Mouse (Mus musculus): ENCODE results near the gene Mrtfa.

Gene Mrtfa

GRCm38 (mm10) chr15:81031611-81032010 is 158.9 kb downstream of the Mrtfa start:
- no peak for DNase-seq (ENCODE audit: low read depth, low spot score)

DNA sequence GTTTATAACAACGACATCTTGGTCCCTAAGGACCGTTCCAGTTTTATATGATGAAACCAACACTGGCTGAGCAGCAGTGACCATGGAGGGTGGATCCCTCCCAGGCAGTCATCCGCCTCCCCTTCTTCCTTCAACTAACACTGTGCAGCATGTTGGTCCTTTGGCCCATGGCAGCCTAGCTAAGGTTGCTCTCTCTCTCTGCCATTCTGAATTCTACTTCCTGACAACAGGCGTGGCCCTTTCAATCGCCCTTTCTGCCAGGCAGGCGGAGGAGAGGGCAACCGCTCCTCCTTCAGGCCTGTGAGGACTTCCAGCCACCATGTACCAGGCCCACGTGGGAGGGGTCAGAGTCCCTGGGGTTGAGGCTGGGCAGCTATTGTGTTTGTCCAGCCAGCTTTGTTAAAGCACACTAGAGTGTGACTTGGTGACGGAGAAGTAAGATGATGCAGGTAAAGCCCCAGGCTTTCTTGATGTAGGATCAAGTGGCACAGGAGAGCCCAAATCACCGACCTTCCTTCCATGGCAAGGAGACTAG is 159.6 kb downstream of the Mrtfa start:
- no peak for DNase-seq (ENCODE audit: low read depth, low spot score)

DNA sequence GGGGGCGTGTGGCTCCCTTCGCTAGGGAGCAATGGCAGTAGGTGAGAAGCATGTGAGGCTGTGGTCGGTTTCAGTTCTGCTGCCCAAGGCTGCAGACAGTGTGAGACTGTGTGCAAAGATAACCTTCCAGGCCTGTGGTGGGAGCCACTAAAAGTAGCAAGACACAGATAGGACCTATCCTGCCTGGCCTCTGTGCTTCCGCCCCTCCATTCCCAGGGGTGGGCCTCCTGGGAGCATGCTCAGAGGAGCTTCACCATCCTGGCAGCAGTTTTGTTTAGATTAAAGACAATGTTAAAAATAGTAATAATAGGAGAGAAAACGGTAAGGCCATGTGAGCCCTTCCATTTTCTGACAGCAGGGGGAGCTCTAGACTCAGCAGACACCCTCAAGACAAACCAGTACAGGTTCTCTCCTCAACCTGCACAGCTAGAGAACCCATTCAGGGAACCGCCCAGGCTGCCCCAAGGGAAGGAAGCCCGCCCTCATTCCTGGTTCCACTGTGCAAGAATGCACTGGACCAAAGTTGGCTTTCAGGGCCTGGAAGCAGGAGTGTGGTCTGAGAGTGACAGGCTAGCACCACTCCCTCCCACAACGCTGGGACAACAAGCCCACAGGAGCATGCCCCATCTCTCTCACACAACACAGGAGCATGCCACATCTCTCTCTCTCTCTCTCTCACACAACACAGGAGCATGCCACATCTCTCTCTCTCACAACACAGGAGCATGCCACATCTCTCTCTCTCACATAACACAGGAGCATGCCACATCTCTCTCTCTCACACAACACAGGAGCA is 163.0 kb downstream of the Mrtfa start:
- peak; percentile 94 for DNase-seq (ENCODE audit: low read depth, low spot score)

GRCm38 (mm10) chr15:81026901-81027300 is 163.7 kb downstream of the Mrtfa start:
- no peak for DNase-seq (ENCODE audit: low read depth, low spot score)

DNA sequence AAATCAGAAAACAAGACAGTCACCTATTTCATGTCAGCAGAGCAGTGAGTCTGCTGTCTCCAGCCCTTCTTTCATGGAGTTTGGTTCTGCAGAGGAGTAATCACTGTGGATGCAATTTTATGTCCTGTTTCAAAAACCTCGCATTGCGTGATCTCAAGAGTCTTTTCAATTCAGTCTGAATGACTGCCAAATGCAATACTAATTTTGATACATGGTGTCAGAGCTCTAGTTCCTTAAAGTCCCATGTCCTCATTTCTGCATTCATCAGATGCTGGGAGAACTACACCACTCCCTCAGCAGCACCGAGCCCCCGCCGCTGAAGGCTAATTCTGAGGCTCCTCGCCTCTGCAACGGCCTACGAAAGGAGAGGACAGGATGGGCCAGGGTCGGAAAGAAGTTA is 166.7 kb downstream of the Mrtfa start:
- DNase-seq (ENCODE audit: low read depth, low spot score), result no peak

DNA sequence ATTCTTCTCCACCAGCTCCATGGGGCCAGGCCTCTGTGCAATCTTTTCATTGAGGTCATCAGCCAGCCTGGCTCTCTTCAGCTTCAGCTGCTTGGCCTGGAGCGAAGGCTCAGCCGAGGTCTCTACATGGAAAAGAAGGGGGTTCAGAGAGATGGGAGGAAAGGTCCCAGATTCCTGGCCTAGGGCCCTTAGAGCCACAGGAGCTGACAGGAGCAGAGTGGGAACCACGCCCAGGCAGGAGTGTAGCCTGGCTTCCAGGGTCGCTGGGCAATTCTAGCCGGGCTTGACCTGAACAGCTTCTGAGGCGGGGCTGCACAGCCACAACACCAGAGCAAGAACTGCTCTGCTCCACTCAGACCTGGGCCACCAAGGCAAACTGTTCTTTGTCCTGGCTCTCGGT is 168.1 kb downstream of the Mrtfa start:
- DNase-seq (ENCODE audit: low read depth, low spot score), result no peak

DNA sequence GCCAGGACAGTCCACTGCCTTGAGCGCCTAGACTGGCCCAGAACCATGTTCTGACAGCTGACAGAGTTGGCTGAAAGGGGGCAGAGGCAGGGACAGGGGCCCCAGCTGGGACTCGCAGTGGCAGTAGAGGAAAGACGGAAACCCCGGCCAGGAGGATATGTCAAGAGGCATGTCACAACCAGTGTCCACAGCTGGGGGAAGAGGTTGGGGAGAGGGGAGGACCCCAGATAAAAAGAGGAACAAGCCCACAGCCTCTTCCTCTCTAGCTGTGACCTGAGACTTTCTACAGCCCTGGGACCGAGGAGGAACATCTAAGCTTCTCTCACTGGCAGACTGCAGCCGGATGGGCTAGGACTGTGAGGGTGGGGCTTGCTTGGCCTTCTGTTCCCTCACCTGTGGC is 169.2 kb downstream of the Mrtfa start:
- no peak for DNase-seq (ENCODE audit: low read depth, low spot score)

GRCm38 (mm10) chr15:81017308-81017707 is 173.2 kb downstream of the Mrtfa start:
- no peak for DNase-seq (ENCODE audit: low read depth, low spot score)

DNA sequence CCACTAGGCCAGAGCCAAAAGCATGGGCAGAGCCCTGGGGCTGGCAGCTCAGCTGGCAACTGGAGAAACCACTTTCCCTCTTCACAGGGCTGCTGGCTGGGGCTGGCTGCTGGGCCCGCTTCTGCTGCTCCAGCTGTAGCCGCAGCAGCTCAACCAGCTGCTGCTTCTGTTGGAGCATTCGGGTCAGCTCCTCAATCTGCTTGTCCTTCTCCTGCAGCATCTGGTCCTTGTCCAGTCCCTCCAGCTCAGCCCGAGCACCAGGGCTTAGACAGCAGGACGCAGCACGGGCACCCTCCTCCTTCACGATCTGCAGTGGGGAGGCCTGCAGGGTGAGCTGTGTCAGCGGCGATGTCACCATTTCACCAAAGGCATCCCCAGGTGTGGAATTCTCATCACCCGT is 174.1 kb downstream of the Mrtfa start:
- DNase-seq (ENCODE audit: low read depth, low spot score), result no peak

GRCm38 (mm10) chr15:81015068-81015744 is 175.4 kb downstream of the Mrtfa start:
- no peak for DNase-seq (ENCODE audit: low read depth, low spot score)

DNA sequence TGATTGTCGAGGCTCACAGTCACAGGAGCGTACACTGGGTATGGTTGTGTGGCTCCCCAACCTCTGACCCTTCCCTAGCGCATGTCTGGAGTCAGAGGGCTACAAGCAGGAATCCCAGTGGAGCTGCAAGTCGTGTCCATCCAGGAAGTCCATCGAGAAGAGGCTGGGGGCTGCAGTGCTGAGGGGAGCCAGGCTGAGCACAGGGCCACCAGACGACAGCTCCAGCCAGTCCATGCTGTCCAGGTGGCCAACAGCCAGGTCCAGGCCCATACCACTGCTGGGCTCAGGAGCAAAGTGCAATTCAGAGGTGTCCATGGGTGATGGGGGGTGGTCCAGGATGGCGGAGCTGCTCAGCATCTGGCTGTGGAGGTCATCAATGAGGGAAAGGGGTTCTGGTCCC is 177.4 kb downstream of the Mrtfa start:
- no peak for DNase-seq (ENCODE audit: low read depth, low spot score)

DNA sequence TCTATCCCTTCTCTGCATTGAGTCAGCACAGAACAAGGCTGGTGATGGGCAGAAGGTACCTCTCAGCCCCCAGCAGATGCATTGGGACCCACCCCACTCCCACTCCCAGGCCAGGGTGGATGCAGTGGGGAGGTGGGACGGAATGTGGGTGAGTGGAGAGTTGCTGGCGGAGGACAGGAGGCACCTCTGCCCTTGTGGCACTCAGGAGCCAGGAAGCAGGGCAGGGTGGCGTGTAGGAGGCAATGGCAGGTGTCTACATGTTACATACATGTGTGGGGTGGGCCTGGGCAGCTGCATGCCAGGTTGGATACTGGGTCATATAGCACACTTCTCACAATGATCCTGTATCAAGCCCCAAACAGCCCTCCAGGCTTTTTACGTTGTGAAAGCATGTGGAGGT is 178.2 kb downstream of the Mrtfa start:
- DNase-seq (ENCODE audit: low read depth, low spot score), result no peak

- DNase-seq (ENCODE audit: low read depth, low spot score), result no peak
Measured at GRCm38 (mm10) chr15:81011523-81011922, 179.0 kb downstream of the Mrtfa start.

DNA sequence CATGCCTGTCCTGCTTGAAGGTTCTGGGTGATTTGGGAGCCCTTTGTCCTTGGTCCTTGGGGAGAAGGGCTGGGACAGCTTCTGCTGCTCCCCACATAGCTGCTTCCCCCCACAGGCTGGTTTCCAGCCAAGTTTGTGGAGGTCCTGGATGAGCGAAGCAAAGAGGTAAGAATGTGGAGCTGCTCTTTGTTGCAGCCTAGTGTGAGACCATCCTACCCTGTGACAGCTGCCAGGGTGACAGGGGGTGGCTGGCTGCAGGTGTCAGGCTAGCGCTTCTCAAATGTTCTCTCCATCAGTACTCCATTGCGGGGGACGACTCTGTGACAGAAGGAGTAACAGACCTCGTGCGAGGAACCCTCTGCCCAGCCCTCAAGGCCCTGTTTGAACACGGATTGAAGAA is 180.4 kb downstream of the Mrtfa start:
- no peak for DNase-seq (ENCODE audit: low read depth, low spot score)

- peak; percentile 81 for DNase-seq (ENCODE audit: low read depth, low spot score)
Measured at GRCm38 (mm10) chr15:81008689-81009123, 181.9 kb downstream of the Mrtfa start.

DNA sequence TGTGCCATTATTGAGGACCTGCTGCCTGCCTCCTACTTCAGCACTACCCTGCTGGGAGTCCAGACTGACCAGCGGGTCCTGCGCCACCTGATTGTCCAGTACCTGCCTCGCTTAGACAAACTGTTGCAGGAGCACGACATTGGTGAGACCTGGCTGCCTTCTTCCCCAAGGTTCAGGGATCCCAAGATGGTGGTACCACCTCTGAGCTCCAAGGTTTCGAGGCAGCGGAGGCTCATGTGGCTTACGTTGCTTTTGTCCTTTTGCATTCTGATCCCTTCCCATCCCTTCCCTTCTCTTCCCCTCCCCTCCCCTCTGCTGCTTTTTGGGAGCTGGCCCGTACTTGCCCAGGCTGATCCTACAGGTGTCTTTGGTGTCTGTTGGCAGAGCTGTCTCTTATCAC is 182.7 kb downstream of the Mrtfa start:
- no peak for DNase-seq (ENCODE audit: low read depth, low spot score)

- no peak for DNase-seq (ENCODE audit: low read depth, low spot score)
Measured at GRCm38 (mm10) chr15:81007339-81007738, 183.2 kb downstream of the Mrtfa start.

DNA sequence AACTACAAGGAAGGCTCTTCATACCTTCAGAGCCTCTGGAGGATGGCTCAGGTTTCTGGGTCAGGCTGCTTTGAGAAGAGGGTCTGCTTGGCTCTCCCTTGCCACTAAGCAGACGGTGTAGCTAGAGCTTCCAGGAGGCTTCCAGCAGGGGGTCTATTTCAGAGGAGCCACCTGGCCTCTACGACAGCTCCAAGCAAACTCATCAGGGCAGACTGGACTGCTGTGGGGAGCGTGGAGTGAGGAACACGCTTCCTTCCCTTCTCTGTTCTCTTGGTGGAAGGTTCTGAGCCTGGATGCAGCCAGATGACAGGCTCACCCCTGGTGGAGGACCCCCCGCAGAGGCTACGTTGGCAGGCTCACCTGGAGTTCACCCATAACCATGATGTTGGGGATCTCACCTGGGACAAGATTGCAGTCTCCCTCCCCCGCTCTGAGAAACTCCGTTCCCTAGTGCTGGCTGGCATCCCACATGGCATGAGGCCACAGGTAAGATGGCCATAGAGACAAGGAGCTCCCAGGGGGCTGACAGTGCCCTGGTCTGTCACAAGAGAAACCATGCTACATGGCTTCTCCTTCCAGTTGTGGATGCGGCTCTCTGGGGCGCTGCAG is 184.3 kb downstream of the Mrtfa start:
- DNase-seq (ENCODE audit: low read depth, low spot score), result no peak

DNA sequence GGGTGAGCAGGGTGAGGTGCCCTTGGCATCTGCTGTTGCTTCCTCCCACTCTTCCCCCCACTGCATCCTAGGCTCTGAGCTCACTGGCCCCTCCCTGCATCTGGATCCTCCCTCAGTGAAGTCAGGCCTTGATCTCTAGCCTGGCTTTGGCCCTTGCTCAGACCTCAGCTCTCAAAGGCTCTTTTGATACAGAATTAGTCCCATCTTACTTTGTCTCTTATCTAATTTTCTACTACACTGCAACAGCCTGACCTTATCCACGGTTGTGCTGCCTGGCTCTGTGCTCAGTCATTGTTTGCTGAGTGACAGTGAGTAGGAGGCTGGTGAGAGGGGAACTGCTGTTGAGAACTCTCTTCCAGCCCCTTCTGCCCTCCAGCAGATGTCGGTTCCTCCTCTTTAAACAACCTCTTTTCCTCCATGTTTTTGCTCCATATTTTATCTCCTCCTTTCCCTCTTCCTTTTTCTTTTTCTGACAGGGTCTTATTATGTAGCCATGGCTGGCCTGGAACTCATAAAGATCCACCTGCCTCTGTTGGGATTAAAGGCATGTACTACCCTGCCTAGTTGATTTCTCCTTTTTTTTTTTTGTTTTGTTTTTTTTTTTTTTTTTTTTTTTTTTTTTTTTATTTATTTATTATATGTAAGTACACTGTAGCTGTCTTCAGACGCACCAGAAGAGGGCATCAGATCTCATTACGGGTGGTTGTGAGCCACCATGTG is 190.0 kb downstream of the Mrtfa start:
- no peak for DNase-seq (ENCODE audit: low read depth, low spot score)

DNA sequence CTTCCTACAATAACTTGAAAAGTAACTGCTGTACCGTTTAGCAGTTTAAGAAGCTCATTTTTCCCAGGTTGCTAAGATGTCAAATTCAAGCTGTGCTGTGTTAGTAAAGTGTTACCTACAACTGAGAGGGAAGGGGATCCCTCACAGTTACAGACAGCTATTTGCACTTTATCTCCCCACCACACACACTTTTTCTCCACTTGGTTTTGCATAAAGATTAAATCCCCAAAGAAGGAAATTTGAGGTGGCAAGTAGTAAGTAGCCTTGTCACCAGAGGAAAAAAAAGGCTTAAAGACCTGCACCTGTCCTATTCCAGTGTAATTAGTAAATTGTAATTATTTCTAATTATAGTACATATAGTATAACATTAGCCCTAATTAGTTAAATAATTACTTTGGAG is 193.5 kb downstream of the Mrtfa start:
- DNase-seq (ENCODE audit: low read depth, low spot score), result no peak

DNA sequence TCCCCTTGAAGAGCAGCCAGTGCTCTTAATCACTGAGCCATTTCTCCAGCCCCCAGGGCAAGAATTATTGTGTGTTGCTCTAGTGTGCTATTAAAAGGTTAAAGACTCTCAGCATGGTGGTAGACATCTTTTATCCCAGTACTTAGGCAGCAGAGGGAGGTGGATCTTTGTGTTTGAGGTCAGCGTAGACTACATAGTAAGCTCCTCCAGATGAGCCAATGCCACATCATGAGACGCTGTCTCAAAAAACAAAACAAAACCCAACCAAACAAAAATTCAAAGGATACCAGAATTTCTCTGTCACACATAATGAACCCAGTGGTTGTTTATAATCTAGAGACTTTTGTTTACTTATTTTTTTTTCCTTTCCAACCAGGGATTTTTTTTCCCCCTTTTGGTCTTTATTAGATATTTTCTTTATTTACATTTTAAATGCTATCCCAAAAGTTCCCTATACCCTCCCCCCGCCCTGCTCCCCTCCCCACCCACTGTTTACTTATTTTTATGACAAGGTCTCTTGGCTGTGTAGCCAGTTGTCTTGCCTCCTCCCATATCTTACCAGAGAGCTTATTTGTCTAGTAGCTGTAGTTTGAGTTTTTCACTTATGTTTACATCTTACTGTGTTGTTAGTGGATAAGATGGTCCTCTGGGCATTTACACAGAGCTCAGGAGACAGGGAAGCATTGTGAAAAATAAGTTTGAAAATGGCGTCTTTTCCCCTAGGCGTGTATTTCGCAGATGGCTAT is 194.3 kb downstream of the Mrtfa start:
- DNase-seq (ENCODE audit: low read depth, low spot score), result no peak
